Mouse (Mus musculus): ENCODE measurements around the gene Trak1. TPM values are rescaled to one million over a fixed set of nuclear protein-coding genes. Genes with fewer than 3 reads are reported as not detected.

The Trak1 gene
- polyA plus RNA-seq (2014; fragmentation: Nextera tagmentation; extraction: Ambion mirVana): 8.8 and 10.1 TPM in 2 replicates

GRCm38 (mm10) chr9:121297171-121298064 is at the start of gene Trak1:
Trak1 (plus strand) TSS chr9:121297502.
- Histone ChIP-seq H3K4me2 (ENCODE audit: low read depth, low read length) (peak within 1 kb of the TSS; percentile 97), H3K9me3 (replicated peaks; ENCODE audit: control insufficient read depth, low read length) (no peaks in the 10 kb centered on the region), H3K9ac (replicated peaks; ENCODE audit: low read length) (peak within 1 kb of the TSS; percentile 89), H3K36me3 (replicated peaks; ENCODE audit: control insufficient read depth, insufficient read depth, low read depth, low read length) (no peaks in the 10 kb centered on the region), H3K4me1 (ENCODE audit: control insufficient read depth, insufficient read depth, low read length) (peaks cover 5% of the 10 kb centered on the region), H3K4me3 (ENCODE audit: low read depth, low read length) (peak within 1 kb of the TSS; percentile 90), H3K27ac (replicated peaks; ENCODE audit: low read depth, low read length) (no peak within 1 kb of the TSS), H3K27me3 (ENCODE audit: control insufficient read depth, insufficient read depth, low read length) (peaks cover 3% of the 10 kb centered on the region; the same call in 1 of the 2 replicates)
- DNase-seq (ENCODE audit: low spot score) (peak; percentile 69), ATAC-seq (replicated peaks; ENCODE audit: insufficient number of reproducible peaks, low FRiP score, low TSS enrichment, low read depth) (peak; percentile 69)
- under 1% methylated on average over 65 of the region's 116 CpGs for WGBS

DNA sequence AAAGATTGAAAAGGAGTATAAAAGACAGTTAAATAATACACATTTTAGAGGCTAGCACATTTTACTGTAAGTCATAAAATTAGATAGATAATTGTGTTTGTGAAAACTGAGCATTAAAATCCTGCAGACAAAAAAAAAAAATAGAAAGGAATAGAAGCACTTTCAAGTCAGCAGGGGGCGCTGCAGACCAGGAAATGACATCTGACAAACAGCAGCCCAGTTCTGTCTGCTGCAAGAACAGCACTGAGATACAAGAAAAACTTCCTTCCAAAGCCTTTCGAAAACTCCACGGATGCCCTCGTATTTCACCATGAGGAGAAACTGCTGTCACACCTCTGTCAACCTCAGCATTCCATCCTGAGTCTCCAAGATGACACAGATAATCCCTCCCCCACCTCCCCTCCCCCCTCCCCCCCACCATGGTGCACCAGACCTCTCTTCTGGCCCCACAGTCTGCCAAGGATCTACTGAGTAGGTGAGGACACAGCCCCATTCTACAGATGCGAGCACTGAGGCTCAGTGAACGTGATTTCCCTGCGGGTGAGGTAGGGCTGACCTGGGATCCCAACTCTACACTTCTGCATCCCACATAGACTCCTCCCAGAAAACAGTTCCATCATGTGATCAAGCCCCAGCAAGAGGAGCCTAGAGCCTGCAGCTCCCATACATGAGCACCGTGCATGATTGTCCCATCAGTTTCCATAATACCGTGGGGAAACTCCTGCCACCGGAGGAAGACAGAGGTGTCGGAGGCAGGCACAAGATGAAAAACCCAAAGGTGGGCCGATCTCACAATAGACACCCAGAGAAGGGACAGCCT is 49.1 kb upstream of the Trak1 start:
- Histone ChIP-seq H3K27me3 (ENCODE audit: control insufficient read depth, insufficient read depth, low read length) (no peaks in the 10 kb centered on the region), H3K9ac (replicated peaks; ENCODE audit: low read length) (no peak overlapping the region), H3K27ac (replicated peaks; ENCODE audit: low read depth, low read length) (no peak overlapping the region), H3K36me3 (replicated peaks; ENCODE audit: control insufficient read depth, insufficient read depth, low read depth, low read length) (no peaks in the 10 kb centered on the region), H3K9me3 (replicated peaks; ENCODE audit: control insufficient read depth, low read length) (no peaks in the 10 kb centered on the region), H3K4me3 (ENCODE audit: low read depth, low read length) (no peak overlapping the region), H3K4me2 (ENCODE audit: low read depth, low read length) (no peak overlapping the region), H3K4me1 (ENCODE audit: control insufficient read depth, insufficient read depth, low read length) (no peaks in the 10 kb centered on the region)
- WGBS: 60% methylated on average over 12 of the region's 12 CpGs
- DNase-seq (ENCODE audit: low spot score) (peak; percentile 87), ATAC-seq (replicated peaks; ENCODE audit: insufficient number of reproducible peaks, low FRiP score, low TSS enrichment, low read depth) (0 out of 2 replicates have a peak, but pooled peaks have one; percentile 29)

- Histone ChIP-seq H3K27me3 (ENCODE audit: control insufficient read depth, insufficient read depth, low read length) (no peaks in the 10 kb centered on the region), H3K9ac (replicated peaks; ENCODE audit: low read length) (no peak overlapping the region), H3K36me3 (replicated peaks; ENCODE audit: control insufficient read depth, insufficient read depth, low read depth, low read length) (no peaks in the 10 kb centered on the region), H3K27ac (replicated peaks; ENCODE audit: low read depth, low read length) (no peak overlapping the region), H3K4me1 (ENCODE audit: control insufficient read depth, insufficient read depth, low read length) (no peaks in the 10 kb centered on the region), H3K4me2 (ENCODE audit: low read depth, low read length) (no peak overlapping the region), H3K4me3 (ENCODE audit: low read depth, low read length) (no peak overlapping the region), H3K9me3 (replicated peaks; ENCODE audit: control insufficient read depth, low read length) (no peaks in the 10 kb centered on the region)
- DNase-seq (ENCODE audit: low spot score) (no peak), ATAC-seq (replicated peaks; ENCODE audit: insufficient number of reproducible peaks, low FRiP score, low TSS enrichment, low read depth) (no peak)
- 45% methylated on average over 14 of the region's 14 CpGs for WGBS
Measured at GRCm38 (mm10) chr9:121249805-121250204, 47.5 kb upstream of the Trak1 start.

DNA sequence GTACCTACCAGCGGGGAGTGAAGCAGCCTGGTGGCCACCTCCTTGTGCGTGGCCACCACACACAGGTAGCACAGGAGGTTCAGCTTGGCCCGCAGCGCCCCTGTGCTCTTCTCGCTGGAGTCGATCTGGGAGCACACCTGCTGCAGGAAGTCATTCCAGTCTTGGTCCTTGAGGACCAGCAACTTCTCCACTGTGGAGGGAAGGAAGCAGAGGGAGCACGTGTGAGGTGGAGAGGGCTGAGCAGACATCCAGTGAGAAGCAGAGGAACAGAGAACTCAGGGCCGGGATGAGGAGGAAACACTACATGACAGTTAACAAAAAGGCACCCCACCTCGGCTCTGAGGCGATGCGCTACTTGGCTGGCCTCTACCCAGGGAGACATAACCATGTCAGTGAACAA is 46.4 kb upstream of the Trak1 start:
- ATAC-seq (replicated peaks; ENCODE audit: insufficient number of reproducible peaks, low FRiP score, low TSS enrichment, low read depth): no peak
- no peaks in the 10 kb centered on the region for H3K9me3 ChIP-seq (replicated peaks; ENCODE audit: control insufficient read depth, low read length)
- DNase-seq (ENCODE audit: low spot score): no peak
- 89% methylated on average over 11 of the region's 11 CpGs for WGBS
- H3K4me1 ChIP-seq (ENCODE audit: control insufficient read depth, insufficient read depth, low read length): no peaks in the 10 kb centered on the region
- no peak overlapping the region for H3K9ac ChIP-seq (replicated peaks; ENCODE audit: low read length)
- H3K27me3 ChIP-seq (ENCODE audit: control insufficient read depth, insufficient read depth, low read length): no peaks in the 10 kb centered on the region
- no peaks in the 10 kb centered on the region for H3K36me3 ChIP-seq (replicated peaks; ENCODE audit: control insufficient read depth, insufficient read depth, low read depth, low read length)
- H3K4me2 ChIP-seq (ENCODE audit: low read depth, low read length): no peak overlapping the region
- no peak overlapping the region for H3K4me3 ChIP-seq (ENCODE audit: low read depth, low read length)
- no peak overlapping the region for H3K27ac ChIP-seq (replicated peaks; ENCODE audit: low read depth, low read length)

DNA sequence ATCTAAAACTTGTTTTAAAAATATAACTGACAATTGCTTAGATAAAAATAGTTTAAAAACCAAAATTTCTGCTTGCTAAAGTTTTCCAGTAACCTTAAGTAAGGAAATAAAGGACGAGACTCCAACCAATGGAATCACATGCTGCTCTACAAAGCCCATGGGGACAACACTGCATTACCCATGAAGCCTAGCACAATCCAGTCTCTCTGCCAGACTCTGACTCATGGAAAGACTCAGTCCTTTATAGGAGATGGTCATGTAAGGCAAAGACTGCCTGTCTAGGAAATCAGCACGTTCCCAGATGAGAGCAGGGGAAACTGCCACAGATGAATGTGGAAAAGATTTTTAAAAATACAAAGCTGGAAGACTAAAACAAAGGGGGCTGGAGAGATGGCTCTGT is 43.3 kb upstream of the Trak1 start:
- ATAC-seq (replicated peaks; ENCODE audit: insufficient number of reproducible peaks, low FRiP score, low TSS enrichment, low read depth): no peak

DNA sequence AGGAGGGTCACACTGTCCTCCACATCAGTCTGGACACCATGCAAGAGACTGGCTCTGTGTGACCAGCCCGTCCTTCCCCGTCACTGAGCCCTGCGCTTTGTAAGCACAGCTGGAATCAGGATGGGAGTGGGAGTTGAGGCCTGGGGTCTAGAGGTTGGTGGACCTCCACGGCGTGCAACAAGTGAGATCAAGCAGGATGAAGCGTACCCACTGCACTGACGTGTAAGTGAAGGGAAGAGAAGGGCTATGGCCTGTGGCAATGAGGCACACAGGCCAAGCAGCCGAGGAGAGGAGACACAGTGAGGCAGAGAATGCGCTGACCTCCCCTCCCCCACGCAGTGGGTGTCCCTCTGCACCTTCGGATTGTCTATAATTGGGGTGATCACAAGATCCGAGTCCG is 42.5 kb upstream of the Trak1 start:
- H3K9ac ChIP-seq (replicated peaks; ENCODE audit: low read length): no peak overlapping the region
- no peaks in the 10 kb centered on the region for H3K36me3 ChIP-seq (replicated peaks; ENCODE audit: control insufficient read depth, insufficient read depth, low read depth, low read length)
- H3K9me3 ChIP-seq (replicated peaks; ENCODE audit: control insufficient read depth, low read length): no peaks in the 10 kb centered on the region
- ATAC-seq (replicated peaks; ENCODE audit: insufficient number of reproducible peaks, low FRiP score, low TSS enrichment, low read depth) (no peak), DNase-seq (ENCODE audit: low spot score) (no peak)
- no peaks in the 10 kb centered on the region; the same call in 1 of the 2 replicates for H3K4me1 ChIP-seq (ENCODE audit: control insufficient read depth, insufficient read depth, low read length)
- H3K27me3 ChIP-seq (ENCODE audit: control insufficient read depth, insufficient read depth, low read length): no peaks in the 10 kb centered on the region
- WGBS: 91% methylated on average over 13 of the region's 13 CpGs
- no peak overlapping the region for H3K27ac ChIP-seq (replicated peaks; ENCODE audit: low read depth, low read length)
- no peak overlapping the region for H3K4me2 ChIP-seq (ENCODE audit: low read depth, low read length)
- H3K4me3 ChIP-seq (ENCODE audit: low read depth, low read length): no peak overlapping the region

More for the DNA sequence above, 43.3 kb upstream of the Trak1 start:
- Histone ChIP-seq H3K4me1 (ENCODE audit: control insufficient read depth, insufficient read depth, low read length) (no peaks in the 10 kb centered on the region; the same call in 1 of the 2 replicates), H3K27ac (replicated peaks; ENCODE audit: low read depth, low read length) (no peak overlapping the region), H3K9me3 (replicated peaks; ENCODE audit: control insufficient read depth, low read length) (no peaks in the 10 kb centered on the region), H3K36me3 (replicated peaks; ENCODE audit: control insufficient read depth, insufficient read depth, low read depth, low read length) (no peaks in the 10 kb centered on the region), H3K27me3 (ENCODE audit: control insufficient read depth, insufficient read depth, low read length) (no peaks in the 10 kb centered on the region), H3K4me3 (ENCODE audit: low read depth, low read length) (no peak overlapping the region), H3K9ac (replicated peaks; ENCODE audit: low read length) (no peak overlapping the region), H3K4me2 (ENCODE audit: low read depth, low read length) (no peak overlapping the region)
- WGBS: 89% methylated on average over 2 of the region's 2 CpGs
- no peak for DNase-seq (ENCODE audit: low spot score)

DNA sequence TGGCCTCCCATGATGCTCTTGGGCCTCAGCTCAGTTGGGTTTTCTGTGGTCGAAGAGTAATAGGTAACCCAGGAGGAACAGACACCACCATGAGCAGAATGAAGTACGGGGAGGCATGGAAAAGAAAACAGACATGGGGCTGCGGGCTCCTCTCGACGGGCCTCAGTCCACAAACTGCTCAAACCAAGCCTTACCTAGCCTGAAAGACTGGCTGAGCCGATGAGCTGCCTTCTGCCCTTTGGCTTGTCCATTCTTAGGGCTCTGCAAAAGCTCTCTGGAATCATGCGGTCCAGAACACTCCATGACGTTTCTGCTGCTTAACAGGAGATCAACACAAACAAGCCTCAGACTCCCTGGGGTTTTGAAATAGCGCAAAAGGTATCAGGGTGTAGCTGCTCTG is 40.2 kb upstream of the Trak1 start:
- no peak overlapping the region for H3K4me2 ChIP-seq (ENCODE audit: low read depth, low read length)
- WGBS: 81% methylated on average over 9 of the region's 9 CpGs
- no peak for DNase-seq (ENCODE audit: low spot score)

More for the DNA sequence above, 40.2 kb upstream of the Trak1 start:
- H3K27ac ChIP-seq (replicated peaks; ENCODE audit: low read depth, low read length): no peak overlapping the region
- no peaks in the 10 kb centered on the region; the same call in 1 of the 2 replicates for H3K4me1 ChIP-seq (ENCODE audit: control insufficient read depth, insufficient read depth, low read length)
- H3K36me3 ChIP-seq (replicated peaks; ENCODE audit: control insufficient read depth, insufficient read depth, low read depth, low read length): no peaks in the 10 kb centered on the region
- H3K9me3 ChIP-seq (replicated peaks; ENCODE audit: control insufficient read depth, low read length): no peaks in the 10 kb centered on the region
- H3K9ac ChIP-seq (replicated peaks; ENCODE audit: low read length): no peak overlapping the region
- ATAC-seq (replicated peaks; ENCODE audit: insufficient number of reproducible peaks, low FRiP score, low TSS enrichment, low read depth): no peak
- H3K4me3 ChIP-seq (ENCODE audit: low read depth, low read length): no peak overlapping the region
- H3K27me3 ChIP-seq (ENCODE audit: control insufficient read depth, insufficient read depth, low read length): no peaks in the 10 kb centered on the region

All from embryonic facial prominence, embryonic 11.5 days (tissue).